Mouse (Mus musculus) right cerebral cortex, adult 2 months (tissue): Measurements from ENCODE around the gene Mindy4.
A peak's percentile ranks its signal among the peaks of the same experiment; 100 is the strongest.

Source experiments
- DNase-seq, 2 experiments: peaks; one replicate each; pipeline ENCODE4 v3.0.0; 2021 to 2022; ENCODE audit warnings: low spot score in 2 of 2

Mindy4 gene

GRCm38 (mm10) chr6:55338934-55339825, 136.0 kb downstream of the Mindy4 start:
- DNase-seq: no peak

- no peak for DNase-seq
Observed at GRCm38 (mm10) chr6:55341688-55342087, 138.5 kb downstream of the Mindy4 start.

- DNase-seq: no peak
Observed at GRCm38 (mm10) chr6:55342328-55342727, 139.1 kb downstream of the Mindy4 start.

- no peak for DNase-seq
Observed at GRCm38 (mm10) chr6:55343446-55343845, 140.3 kb downstream of the Mindy4 start.

- DNase-seq: peak in 1 of 2 experiments; percentile 15
Observed at GRCm38 (mm10) chr6:55344291-55345016, 141.3 kb downstream of the Mindy4 start.

- no peak for DNase-seq
Observed at GRCm38 (mm10) chr6:55345264-55345663, 142.1 kb downstream of the Mindy4 start.

- no peak for DNase-seq
Observed at GRCm38 (mm10) chr6:55346491-55346890, 143.3 kb downstream of the Mindy4 start.

- DNase-seq: no peak
Observed at GRCm38 (mm10) chr6:55347711-55348571, 144.8 kb downstream of the Mindy4 start.

- DNase-seq: no peak
Observed at GRCm38 (mm10) chr6:55349231-55349630, 146.0 kb downstream of the Mindy4 start.

- DNase-seq: no peak
Observed at GRCm38 (mm10) chr6:55350383-55350952, 147.3 kb downstream of the Mindy4 start.

GRCm38 (mm10) chr6:55351712-55352111, 148.5 kb downstream of the Mindy4 start:
- DNase-seq: no peak

- no peak for DNase-seq
Observed at GRCm38 (mm10) chr6:55353711-55354445, 150.7 kb downstream of the Mindy4 start.

- no peak for DNase-seq
Observed at GRCm38 (mm10) chr6:55354456-55355117, 151.4 kb downstream of the Mindy4 start.

- DNase-seq: no peak
Observed at GRCm38 (mm10) chr6:55355575-55355974, 152.4 kb downstream of the Mindy4 start.

GRCm38 (mm10) chr6:55356017-55356703, 153.0 kb downstream of the Mindy4 start:
- no peak for DNase-seq

GRCm38 (mm10) chr6:55356976-55357635, 153.9 kb downstream of the Mindy4 start:
- no peak for DNase-seq

GRCm38 (mm10) chr6:55357636-55358031, 154.5 kb downstream of the Mindy4 start:
- DNase-seq: no peak

- no peak for DNase-seq
Observed at GRCm38 (mm10) chr6:55358731-55359143, 155.6 kb downstream of the Mindy4 start.

GRCm38 (mm10) chr6:55362663-55363062, 159.5 kb downstream of the Mindy4 start:
- DNase-seq: no peak
